Mouse (Mus musculus): ENCODE results near the gene Flywch1.

GRCm38 (mm10) chr17:23820731-23821130 is 49.3 kb upstream of the Flywch1 start:
- TF ChIP-seq CTCF (IDR thresholded peaks at IDR 0.05; ENCODE audit: borderline replicate concordance, insufficient read depth, low read depth, low read length): no peak
- TF ChIP-seq POLR2A (IDR thresholded peaks at IDR 0.05; ENCODE audit: borderline replicate concordance, insufficient read depth, low read length): no peak

All from cerebellum, adult 2 months (tissue).